Mouse (Mus musculus): ENCODE results near the gene Pla2g4e.

- TF ChIP-seq CTCF (IDR thresholded peaks at IDR 0.05; ENCODE audit: low read depth, low read length) (no peak), POLR2A (IDR thresholded peaks at IDR 0.05; ENCODE audit: insufficient read depth, low read length) (no peak)
Observed at GRCm38 (mm10) chr2:120147999-120148398, 97.1 kb downstream of the Pla2g4e start.

Measured in ES-Bruce4 (cell line).